Mouse (Mus musculus): ENCODE measurements around the gene Ddc. TPM values are rescaled to one million over a fixed set of nuclear protein-coding genes. Genes with fewer than 3 reads are reported as not detected.

Ddc gene
- polyA plus RNA-seq, 1 experiment from 2014 or later = 3.3 TPM

- H3K4me3 ChIP-seq = no peak overlapping the region
Measured at GRCm38 (mm10) chr11:11765414-11765813, 132.5 kb downstream of the Ddc start.

More at GRCm38 (mm10) chr11:11765414-11765813, 132.5 kb downstream of the Ddc start:
- no peak overlapping the region for H3K9ac ChIP-seq
- no peak overlapping the region for H3K4me2 ChIP-seq
- H3K36me3 ChIP-seq = no peaks in the 10 kb centered on the region
- H3K4me1 ChIP-seq (replicated peaks) = no peaks in the 10 kb centered on the region
- H3K27me3 ChIP-seq = no peaks in the 10 kb centered on the region
- ATAC-seq (ENCODE audit: low read depth) = no peak
- H3K9me3 ChIP-seq = no peaks in the 10 kb centered on the region
- H3K27ac ChIP-seq (replicated peaks) = no peak overlapping the region
- WGBS = 88% methylated on average over 1 of the region's 1 CpGs

Other genes with a start within 250 kb of the Ddc start
- 0.38 and 0.83 TPM in 2 replicates for gene Ikzf1, start 213.1 kb downstream of the Ddc start, polyA plus RNA-seq (2015; fragmentation: Nextera tagmentation; extraction: Ambion mirVana)
- 13.5 and 15.5 TPM in 2 replicates for gene Fignl1, start 89.2 kb downstream of the Ddc start, polyA plus RNA-seq (2015; fragmentation: Nextera tagmentation; extraction: Ambion mirVana)
- gene Grb10, start 140.5 kb upstream of the Ddc start, polyA plus RNA-seq (2015; fragmentation: Nextera tagmentation; extraction: Ambion mirVana) = 133 and 154 TPM in 2 replicates

Measured in neural tube, embryonic 13.5 days (tissue).